Mouse (Mus musculus) embryo, embryonic 11.5 days (tissue): ENCODE measurements around the gene Tcf7l1.
A peak's percentile ranks its signal among the peaks of the same experiment; 100 is the strongest.

Experiments
- DNase-seq: peaks from one replicate; pipeline ENCODE4 v3.0.0-alpha.2; 2012; ENCODE audit warnings: low read depth, low spot score

Gene Tcf7l1

GRCm38 (mm10) chr6:72699467-72700126, 89.5 kb downstream of the Tcf7l1 start:
- no peak for DNase-seq

- DNase-seq, result no peak
These were observed 90.5 kb downstream of the Tcf7l1 start for GRCm38 (mm10) chr6:72698559-72698958.

DNA sequence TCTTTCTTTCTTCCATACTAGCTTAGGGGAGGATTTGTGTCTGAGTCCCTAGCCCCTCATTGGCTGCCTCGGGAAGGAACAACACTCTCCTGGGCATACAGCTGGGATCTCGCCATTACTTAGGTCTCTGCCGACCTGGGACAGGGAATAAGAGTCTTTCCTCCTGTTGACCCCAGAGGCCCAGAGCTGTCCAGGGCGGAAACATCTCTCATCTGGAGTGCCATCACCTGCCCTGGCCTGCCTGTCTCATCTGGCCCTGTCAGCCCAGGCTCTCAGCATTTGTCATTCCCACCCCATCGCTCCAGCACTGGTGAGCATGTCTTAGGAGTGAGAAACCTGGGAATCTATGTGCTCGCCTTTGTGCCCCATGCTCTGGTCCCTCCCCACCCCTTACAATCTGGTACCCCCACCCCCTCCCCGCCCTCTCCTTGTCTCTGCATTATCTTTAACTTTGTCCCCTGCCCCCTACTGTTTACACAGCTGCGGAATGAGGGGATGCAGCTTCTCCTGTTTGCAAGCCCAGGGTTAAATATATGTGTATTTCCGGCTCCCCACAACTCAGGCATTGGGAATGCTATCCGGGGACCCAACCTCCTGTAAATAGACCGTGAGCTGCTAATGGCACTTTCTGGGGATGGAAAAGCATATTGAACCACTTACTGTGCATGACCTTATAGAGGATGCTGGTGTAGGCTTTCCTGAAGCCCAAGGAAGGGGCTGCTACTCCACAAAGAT, 92.3 kb downstream of the Tcf7l1 start:
- no peak for DNase-seq

DNA sequence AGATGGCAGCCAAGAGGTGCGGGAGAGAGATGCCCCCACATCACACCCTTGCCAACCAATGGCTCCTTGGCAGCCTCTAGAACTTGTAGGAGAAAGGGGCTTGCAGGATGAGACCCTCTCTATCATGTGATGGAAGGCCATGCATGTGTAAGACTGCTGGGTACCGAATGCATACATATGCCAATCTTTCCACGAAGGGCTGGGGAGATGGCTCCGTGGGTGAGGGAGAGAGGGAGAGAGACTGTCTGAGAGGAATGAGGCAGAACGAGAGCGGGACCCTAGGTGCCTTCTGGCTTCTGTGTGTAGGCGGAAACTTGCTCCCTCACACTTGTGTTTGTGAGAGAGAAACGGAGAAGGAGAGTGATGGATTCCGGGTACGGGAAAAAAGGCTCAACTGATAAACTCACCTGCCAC, 94.3 kb downstream of the Tcf7l1 start:
- DNase-seq, result no peak

- no peak for DNase-seq
These were observed 94.8 kb downstream of the Tcf7l1 start for GRCm38 (mm10) chr6:72694047-72694790.

DNA sequence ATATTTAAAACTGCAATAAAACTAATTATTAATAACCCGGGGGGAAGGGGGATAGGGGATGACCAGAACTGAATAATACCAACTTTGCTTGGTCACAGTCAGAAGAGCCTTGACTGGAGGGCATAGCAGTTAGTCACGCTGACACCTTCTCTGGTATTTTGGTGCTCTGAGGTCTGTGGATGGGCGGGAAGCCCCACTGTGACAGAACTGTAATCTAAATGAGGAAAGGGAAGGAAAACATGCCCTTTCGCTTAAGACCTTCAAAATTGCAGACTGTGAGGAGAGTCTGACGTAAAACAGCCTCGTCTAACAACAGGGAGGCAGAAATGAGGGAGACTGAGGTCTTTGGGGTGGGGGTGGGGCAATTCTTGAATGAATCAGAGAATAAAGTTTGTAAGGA, 96.6 kb downstream of the Tcf7l1 start:
- DNase-seq, result no peak

DNA sequence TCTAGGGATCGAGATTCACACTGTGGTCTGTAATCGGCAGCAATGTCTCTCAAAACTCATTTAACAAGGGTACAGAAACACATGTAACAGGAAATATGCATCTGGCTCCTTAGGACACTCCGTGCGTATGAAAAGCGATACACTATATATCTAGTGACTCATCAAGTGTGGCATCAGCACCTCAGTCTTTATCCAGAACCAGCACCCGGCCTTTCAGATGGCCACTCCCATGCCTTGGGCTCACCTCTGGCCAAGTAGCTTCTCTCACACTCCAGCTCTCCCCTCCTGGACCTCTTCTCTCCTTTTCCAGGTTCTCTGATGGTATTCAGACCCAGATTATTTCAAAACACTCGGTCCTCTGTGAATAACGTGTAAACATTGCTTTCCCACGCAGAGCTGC, 97.5 kb downstream of the Tcf7l1 start:
- no peak for DNase-seq

GRCm38 (mm10) chr6:72690595-72690994, 98.5 kb downstream of the Tcf7l1 start:
- no peak for DNase-seq

- no peak for DNase-seq
These were observed 99.1 kb downstream of the Tcf7l1 start for GRCm38 (mm10) chr6:72690001-72690400.

DNA sequence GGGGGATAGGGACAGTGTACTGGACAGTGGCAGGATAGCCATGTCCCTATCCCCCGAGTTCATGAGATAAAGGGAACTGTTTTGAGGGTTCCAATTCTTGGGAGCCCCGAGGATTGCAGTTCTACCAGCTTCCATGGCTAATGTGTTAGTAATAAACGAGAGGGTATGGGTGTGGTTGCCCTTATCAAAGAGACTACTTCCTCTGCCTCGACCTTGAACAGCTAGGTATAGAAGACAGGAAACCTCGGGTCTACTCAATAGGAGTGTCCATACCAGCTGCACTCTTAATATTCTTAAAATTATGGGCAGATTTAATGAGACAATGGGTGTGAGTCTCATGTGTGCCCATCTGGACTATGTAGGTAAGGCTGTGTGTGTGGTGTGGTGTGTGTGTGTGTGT, 100.0 kb downstream of the Tcf7l1 start:
- no peak for DNase-seq

DNA sequence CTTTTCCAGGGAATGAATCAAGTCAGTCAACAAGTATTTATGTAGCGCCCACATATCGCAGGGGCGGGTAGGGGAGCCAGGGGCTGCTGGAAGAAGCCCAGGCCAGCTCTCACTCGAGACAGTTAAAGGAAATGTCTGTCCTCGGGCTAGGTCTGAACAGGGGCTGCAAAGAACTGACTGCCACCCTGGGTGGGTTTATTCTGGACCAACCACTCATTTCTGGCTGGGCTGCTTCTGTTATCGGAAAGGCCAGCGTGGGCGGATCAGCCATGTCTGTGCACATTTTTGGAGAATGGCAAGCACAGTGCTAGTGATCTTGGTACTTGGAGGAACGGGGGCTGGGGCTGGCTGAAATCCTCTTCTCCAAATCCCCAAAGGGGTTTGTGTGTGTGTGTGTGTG, 103.9 kb downstream of the Tcf7l1 start:
- no peak for DNase-seq

- DNase-seq, result no peak
These were observed 104.7 kb downstream of the Tcf7l1 start for GRCm38 (mm10) chr6:72684260-72684805.

GRCm38 (mm10) chr6:72682238-72682637, 106.8 kb downstream of the Tcf7l1 start:
- DNase-seq, result no peak

GRCm38 (mm10) chr6:72680936-72681335, 108.1 kb downstream of the Tcf7l1 start:
- DNase-seq, result no peak

GRCm38 (mm10) chr6:72678631-72679030, 110.4 kb downstream of the Tcf7l1 start:
- no peak for DNase-seq

DNA sequence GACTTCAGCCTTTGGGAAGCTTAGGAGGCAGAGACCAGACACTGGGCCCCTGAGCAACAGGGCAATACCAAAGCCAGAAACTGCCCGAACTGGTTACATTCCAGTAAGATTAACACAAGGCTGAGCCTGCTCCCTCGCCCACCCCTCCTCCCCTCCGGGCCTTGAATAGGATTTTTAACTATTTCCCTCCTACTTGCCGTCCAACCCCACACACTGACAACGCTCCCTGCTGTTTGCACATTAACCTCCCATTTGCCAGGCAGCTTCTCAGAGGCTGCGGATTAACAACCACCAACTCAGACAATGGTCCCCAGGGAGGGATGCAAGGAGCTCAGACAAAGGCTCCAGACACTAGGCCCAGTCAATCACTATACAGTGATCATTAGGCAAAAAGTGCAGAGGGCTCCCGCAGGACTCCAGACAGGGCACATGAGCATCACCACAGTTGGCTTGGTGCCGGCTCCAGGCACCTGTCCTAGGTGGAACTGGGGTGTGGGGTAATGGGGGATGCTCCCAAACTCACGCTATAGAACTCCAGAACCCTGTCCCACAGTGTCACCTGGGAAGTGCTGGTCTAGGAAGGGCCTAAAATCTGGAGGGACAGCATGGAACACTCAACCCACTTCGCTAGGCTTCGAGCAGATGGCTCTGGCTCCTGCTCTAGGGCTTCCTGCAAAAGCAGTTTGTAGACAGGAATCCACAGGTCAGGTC, 111.4 kb downstream of the Tcf7l1 start:
- peak; percentile 71 for DNase-seq

- DNase-seq, result no peak
These were observed 112.0 kb downstream of the Tcf7l1 start for GRCm38 (mm10) chr6:72677079-72677478.

DNA sequence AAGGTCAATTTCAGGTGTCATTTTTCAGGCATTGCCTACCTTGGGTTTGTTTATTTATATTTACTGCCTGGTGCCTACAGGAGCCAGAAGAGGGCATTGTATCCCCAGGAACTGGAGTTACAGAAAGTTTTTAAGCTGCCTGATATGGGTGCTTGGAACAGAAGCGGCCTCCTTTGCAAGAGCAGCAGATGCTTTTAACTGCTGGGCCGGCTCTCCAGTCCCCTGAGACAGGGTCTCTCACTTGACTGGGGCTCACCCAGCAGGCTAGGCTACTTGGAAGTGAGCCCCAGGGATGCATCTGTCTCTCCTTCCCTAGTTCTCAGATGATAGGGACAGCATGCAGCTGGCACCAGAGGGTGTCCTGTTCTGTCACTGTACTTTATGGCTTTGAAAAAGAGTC, 112.7 kb downstream of the Tcf7l1 start:
- DNase-seq, result no peak

- DNase-seq, result no peak
These were observed 115.3 kb downstream of the Tcf7l1 start for GRCm38 (mm10) chr6:72673751-72674150.

GRCm38 (mm10) chr6:72671129-72671528, 117.9 kb downstream of the Tcf7l1 start:
- no peak for DNase-seq

DNA sequence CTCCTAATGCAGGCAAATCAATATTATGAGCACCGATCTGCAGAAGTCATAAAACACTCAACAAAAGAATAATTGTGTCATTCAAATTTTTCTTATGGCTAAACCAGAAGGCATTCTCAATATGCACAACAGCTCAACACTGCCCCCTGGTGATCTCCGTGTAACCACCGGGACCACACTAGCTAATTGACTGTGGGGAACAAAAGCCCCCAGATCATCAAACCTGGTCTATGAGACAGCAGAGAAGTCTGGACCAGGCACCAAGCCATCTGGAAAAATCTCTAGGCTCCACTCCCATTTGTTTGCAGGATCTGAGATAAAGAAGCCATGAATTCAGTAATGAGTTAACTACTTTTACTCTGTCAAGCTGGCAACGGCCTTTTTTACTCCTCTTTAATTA, 122.0 kb downstream of the Tcf7l1 start:
- DNase-seq, result peak; percentile 41

GRCm38 (mm10) chr6:72664290-72664689, 124.8 kb downstream of the Tcf7l1 start:
- DNase-seq, result no peak
